26 mouse cellular contexts compared by ENCODE assay signal in the genomic region with DNA sequence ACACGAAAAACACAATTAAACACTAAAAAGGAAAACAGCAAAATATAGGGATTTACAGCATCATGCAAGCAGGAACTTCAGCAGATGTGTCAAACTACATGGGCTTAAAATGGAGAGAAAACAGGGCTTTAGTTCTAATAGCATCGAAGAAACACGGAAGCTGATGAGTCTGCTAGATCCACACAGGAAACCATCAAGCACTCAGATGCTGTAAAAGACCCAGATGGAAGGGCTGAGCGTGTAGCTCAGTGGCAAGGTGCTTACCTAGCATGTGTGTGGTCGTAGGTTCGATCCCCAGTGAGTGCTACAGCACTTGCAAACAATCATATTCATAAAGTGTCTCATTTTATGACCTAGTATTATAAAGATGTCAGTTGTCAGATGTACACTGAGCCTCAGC. TPM values are rescaled to one million over a fixed set of nuclear protein-coding genes. Genes with fewer than 3 reads are reported as not detected.
DNase-seq lines count a peak whose midpoint lies in the region; ATAC-seq and TF ChIP-seq lines count a peak whose summit lies in the region.
"Had no signal": no experiment of that assay in that cellular context is flagged by ENCODE, and none has a peak within 500 bp of the region (broad histone marks: within the 10 kb centered on the region; RNA-seq: fewer than 3 reads in every experiment).

No protein-coding gene starts in this region.

- no peaks in the 10 kb centered on the region for H3K4me1 ChIP-seq in MEL (ENCODE audit: control insufficient read depth in 1 of 2, insufficient read depth in 2 of 2, low read length in 2 of 2)
- H3K4me1 ChIP-seq in forebrain, embryonic 15.5 days, result no peaks in the 10 kb centered on the region
- H3K4me1 ChIP-seq: embryonic facial prominence, embryonic 10.5 days; embryonic facial prominence, embryonic 12.5 days; forebrain, embryonic 13.5 days had no signal

- H3K27me3 ChIP-seq in MEL (ENCODE audit: control insufficient read depth in 1 of 2, insufficient read depth in 2 of 2, low read length in 2 of 2) (no peaks in the 10 kb centered on the region), myocyte (ENCODE audit: control insufficient read depth, insufficient read depth, insufficient read length) (no peaks in the 10 kb centered on the region)
- H3K27me3 ChIP-seq in forebrain, embryonic 15.5 days, result peaks cover 3% of the 10 kb centered on the region

- no peak for TF ChIP-seq RAD21 in MEL (IDR thresholded peaks at IDR 0.05; ENCODE audit: low read depth, low read length)

- TF ChIP-seq CTCF in MEL (IDR thresholded peaks at IDR 0.05 in 2 of 3, conservative IDR thresholded peaks at IDR 0.05 in 1 of 3; ENCODE audit: control insufficient read depth in 1 of 3, insufficient read depth in 1 of 3, low read depth in 2 of 3, low read length in 3 of 3, poor library complexity in 1 of 3, severe bottlenecking in 1 of 3), result no peak

- peak; percentile 0 for DNase-seq in adrenal gland, postnatal 25 days
- no peak for DNase-seq in adrenal gland, postnatal 36 days
- DNase-seq in 416B (ENCODE audit: low read depth) (peak; percentile 18), MEL (ENCODE audit: low read depth, low spot score) (peak; percentile 19)
- no peak for DNase-seq in layer of hippocampus, adult 9-10 months (ENCODE audit: low spot score)
- DNase-seq: adrenal gland, adult 8-10 months; adrenal gland, postnatal 14 days; cerebellum, adult 11-12 months; cerebellum, adult 2 months; cerebellum, adult 9-10 months; cerebellum, postnatal 10 days; cerebellum, postnatal 25 days had no signal

- TF ChIP-seq POLR2A in MEL (IDR thresholded peaks at IDR 0.05; ENCODE audit: control insufficient read depth in 1 of 2, insufficient read depth in 1 of 2, low read depth in 1 of 2, low read length in 2 of 2, poor library complexity in 1 of 2) (no peak; a peak in 1 of 4 replicates), myocyte (IDR thresholded peaks at IDR 0.05; ENCODE audit: insufficient read length, low read depth) (no peak)

- no peaks in the 10 kb centered on the region for H3K9me3 ChIP-seq in MEL (replicated peaks; ENCODE audit: insufficient read depth, low read length)
- H3K9me3 ChIP-seq in forebrain, embryonic 15.5 days, result no peaks in the 10 kb centered on the region
- H3K9me3 ChIP-seq: embryonic facial prominence, embryonic 10.5 days; embryonic facial prominence, embryonic 12.5 days; forebrain, embryonic 13.5 days; G1E had no signal

- no peak overlapping the region for H3K27ac ChIP-seq in MEL (ENCODE audit: control insufficient read depth, low read depth, low read length)
- no peak overlapping the region for H3K27ac ChIP-seq in forebrain, embryonic 15.5 days (replicated peaks)
- H3K27ac ChIP-seq: embryonic facial prominence, embryonic 10.5 days; embryonic facial prominence, embryonic 12.5 days; forebrain, embryonic 13.5 days had no signal

- H3ac ChIP-seq in myocyte (ENCODE audit: control insufficient read depth, insufficient read length), result no peak overlapping the region

- H3K79me2 ChIP-seq in MEL (ENCODE audit: control insufficient read depth, insufficient read depth, low read length, poor library complexity), result no peaks in the 10 kb centered on the region
- H3K79me2 ChIP-seq in myocyte (ENCODE audit: control insufficient read depth, insufficient read depth), result no peaks in the 10 kb centered on the region

- no peaks in the 10 kb centered on the region; a peak in 1 of 4 replicates for H3K36me3 ChIP-seq in MEL (ENCODE audit: control insufficient read depth in 1 of 2, insufficient read depth in 2 of 2, low read length in 2 of 2)
- H3K36me3 ChIP-seq in myocyte (ENCODE audit: control insufficient read depth, insufficient read depth), result peaks cover 6% of the 10 kb centered on the region
- H3K36me3 ChIP-seq in forebrain, embryonic 15.5 days, result peaks cover 31% of the 10 kb centered on the region

- H3K4me2 ChIP-seq in myocyte (ENCODE audit: low read depth), result no peak overlapping the region
- H3K4me2 ChIP-seq in forebrain, embryonic 15.5 days (replicated peaks), result no peak overlapping the region
- H3K4me2 ChIP-seq: embryonic facial prominence, embryonic 12.5 days; forebrain, embryonic 13.5 days had no signal

- no peak for TF ChIP-seq EP300 in MEL (IDR thresholded peaks at IDR 0.05; ENCODE audit: low read depth in 1 of 2, low read length in 2 of 2)

- no peak for ATAC-seq in forebrain, embryonic 15.5 days (replicated peaks)
- ATAC-seq: activated CD4-positive, CD25-positive, alpha-beta regulatory T cell, adult 4 months; forebrain, embryonic 13.5 days; forebrain, embryonic 16.5 days had no signal

- H3K4me3 ChIP-seq in MEL (ENCODE audit: control insufficient read depth in 1 of 2, insufficient read depth in 1 of 2, low read depth in 2 of 2, low read length in 2 of 2) (no peak overlapping the region), myocyte (no peak overlapping the region)
- no peak overlapping the region for H3K4me3 ChIP-seq in forebrain, embryonic 15.5 days
- H3K4me3 ChIP-seq: embryonic facial prominence, embryonic 10.5 days; embryonic facial prominence, embryonic 12.5 days; forebrain, embryonic 13.5 days had no signal

- no peak overlapping the region for H3K9ac ChIP-seq in MEL (ENCODE audit: control insufficient read depth, low read depth, low read length, poor library complexity, severe bottlenecking)
- H3K9ac ChIP-seq in forebrain, embryonic 15.5 days (replicated peaks), result no peak overlapping the region
- H3K9ac ChIP-seq: embryonic facial prominence, embryonic 12.5 days; forebrain, embryonic 13.5 days had no signal

- 92% methylated on average over 6 of the region's 6 CpGs for WGBS in forebrain, embryonic 15.5 days

TF ChIP-seq in MEL, 35 proteins besides CTCF, POLR2A, EP300 and RAD21:
- TF ChIP-seq ETS1 (IDR thresholded peaks at IDR 0.05; ENCODE audit: low read depth, low read length), result no peak
- TF ChIP-seq TBP (IDR thresholded peaks at IDR 0.05; ENCODE audit: low read depth, low read length), result peak; percentile 94
- no peak for TF ChIP-seq KAT2A (conservative IDR thresholded peaks at IDR 0.05; ENCODE audit: low read depth, low read length)
- 0 out of 2 replicates have a peak, but pooled peaks have one; percentile 30 for TF ChIP-seq POLR2AphosphoS2 (IDR thresholded peaks at IDR 0.05; ENCODE audit: low read length)

TF ChIP-seq in myocyte, 11 proteins besides CTCF, POLR2A, EP300 and RAD21:
- TF ChIP-seq MAX (IDR thresholded peaks at IDR 0.05; ENCODE audit: low read depth) (no peak), POLR2AphosphoS2 (IDR thresholded peaks at IDR 0.05; ENCODE audit: insufficient read length, low read depth) (peak; percentile 44)

RNA-seq across cellular contexts. Expression of a gene that starts 10.3 kb away (rescaled TPM):
- not detected in 2 replicates for total RNA-seq in adrenal gland, postnatal 25 days (2021)
- not detected for total RNA-seq in adrenal gland, postnatal 36 days (2021)
- not detected in 2 replicates for total RNA-seq in MEL (2012; rRNA removed)
- polyA plus RNA-seq in MEL (2012; ENCODE audit: insufficient read depth in 1 of 2, insufficient read length in 2 of 2, low read depth in 1 of 2, low replicate concordance in 2 of 2, missing spikeins in 1 of 2), result under 1 TPM in 1 of 2 experiments, not detected in 1; 0.07 TPM
- polyA plus RNA-seq in myocyte (2012; fragmentation: generic; extraction: Trizol), result not detected
- polyA plus RNA-seq in forebrain, embryonic 15.5 days (2015; fragmentation: Nextera tagmentation; extraction: Ambion mirVana), result not detected in 2 replicates
- total RNA-seq: adrenal gland, adult 18-20 months; adrenal gland, postnatal 14 days; G1E had no signal
- polyA plus RNA-seq: C2C12; embryonic facial prominence, embryonic 10.5 days; embryonic facial prominence, embryonic 12.5 days; embryonic facial prominence, embryonic 14.5 days; forebrain, embryonic 11.5 days; forebrain, embryonic 13.5 days; forebrain, embryonic 16.5 days; G1E had no signal

RNA-seq across cellular contexts. Expression of a gene that starts 17.9 kb away (rescaled TPM):
- not detected in 2 replicates for total RNA-seq in adrenal gland, postnatal 25 days (2021)
- total RNA-seq in adrenal gland, postnatal 36 days (2021), result not detected
- not detected in 2 replicates for total RNA-seq in MEL (2012; rRNA removed)
- polyA plus RNA-seq in MEL (2012; ENCODE audit: insufficient read depth in 1 of 2, insufficient read length in 2 of 2, low read depth in 1 of 2, low replicate concordance in 2 of 2, missing spikeins in 1 of 2) (under 1 TPM in 1 of 2 experiments, not detected in 1; 0.86 TPM), myocyte (2012; fragmentation: generic; extraction: Trizol) (not detected)
- polyA plus RNA-seq in forebrain, embryonic 15.5 days (2015; fragmentation: Nextera tagmentation; extraction: Ambion mirVana), result 0.79 TPM in 1 of 2 replicates, not detected in the other
- total RNA-seq: adrenal gland, adult 18-20 months; adrenal gland, adult 8-10 months; adrenal gland, postnatal 14 days had no signal
- polyA plus RNA-seq: activated CD4-positive, CD25-positive, alpha-beta regulatory T cell, adult 4 months; C2C12; cerebellum, adult 2 months; cortical plate, adult 2 months; embryonic facial prominence, embryonic 10.5 days; embryonic facial prominence, embryonic 12.5 days; embryonic facial prominence, embryonic 14.5 days; forebrain, embryonic 11.5 days; frontal cortex, adult 2 months; G1E had no signal

RNA-seq across cellular contexts. Expression of a gene that starts 46.1 kb away (rescaled TPM):
- 19.7 and 23.0 TPM in 2 replicates for total RNA-seq in adrenal gland, postnatal 25 days (2021)
- total RNA-seq in adrenal gland, postnatal 36 days (2021), result 10 to 100 TPM; 16.9 to 21.7 TPM
- total RNA-seq in MEL (2012; rRNA removed), result 23.5 and 25.4 TPM in 2 replicates
- polyA plus RNA-seq in MEL (2012; ENCODE audit: insufficient read depth in 1 of 2, insufficient read length in 2 of 2, low read depth in 1 of 2, low replicate concordance in 2 of 2, missing spikeins in 1 of 2) (10 to 100 TPM in 1 of 2 experiments, not detected in 1; 33.2 TPM), myocyte (2012; fragmentation: generic; extraction: Trizol) (24.4 TPM)
- polyA plus RNA-seq in forebrain, embryonic 15.5 days (2015; fragmentation: Nextera tagmentation; extraction: Ambion mirVana), result 28.2 and 31.6 TPM in 2 replicates

RNA-seq across cellular contexts. Expression of a gene that starts 47.1 kb away (rescaled TPM):
- 29.8 and 42.5 TPM in 2 replicates for total RNA-seq in adrenal gland, postnatal 25 days (2021)
- total RNA-seq in adrenal gland, postnatal 36 days (2021), result 10 to 100 TPM; 33.3 to 37.7 TPM
- total RNA-seq in MEL (2012; rRNA removed), result 34.8 and 40.9 TPM in 2 replicates
- polyA plus RNA-seq in MEL (2012; ENCODE audit: insufficient read depth in 1 of 2, insufficient read length in 2 of 2, low read depth in 1 of 2, low replicate concordance in 2 of 2, missing spikeins in 1 of 2), result 10 to 100 TPM in 1 of 2 experiments, not detected in 1; 44.7 TPM
- polyA plus RNA-seq in myocyte (2012; fragmentation: generic; extraction: Trizol), result 46.6 TPM
- 40.6 and 41.7 TPM in 2 replicates for polyA plus RNA-seq in forebrain, embryonic 15.5 days (2015; fragmentation: Nextera tagmentation; extraction: Ambion mirVana)

Comparison
In these comparisons a context has a peak if more than half of its experiments do, and no peak if none do; other contexts are left out.
1. DNase-seq: peak in adrenal gland, postnatal 25 days (single experiment), 416B (single experiment) and MEL (single experiment); none in adrenal gland, postnatal 36 days (0 of 2) and layer of hippocampus, adult 9-10 months (single experiment).